Mouse (Mus musculus): Measurements from ENCODE around the gene Ptma.
"Not testable (repeated sequence)": the region's sequence is repeated elsewhere in the genome, so short reads cannot be mapped to it uniquely, and the experiment has no call there.

Ptma gene

DNA sequence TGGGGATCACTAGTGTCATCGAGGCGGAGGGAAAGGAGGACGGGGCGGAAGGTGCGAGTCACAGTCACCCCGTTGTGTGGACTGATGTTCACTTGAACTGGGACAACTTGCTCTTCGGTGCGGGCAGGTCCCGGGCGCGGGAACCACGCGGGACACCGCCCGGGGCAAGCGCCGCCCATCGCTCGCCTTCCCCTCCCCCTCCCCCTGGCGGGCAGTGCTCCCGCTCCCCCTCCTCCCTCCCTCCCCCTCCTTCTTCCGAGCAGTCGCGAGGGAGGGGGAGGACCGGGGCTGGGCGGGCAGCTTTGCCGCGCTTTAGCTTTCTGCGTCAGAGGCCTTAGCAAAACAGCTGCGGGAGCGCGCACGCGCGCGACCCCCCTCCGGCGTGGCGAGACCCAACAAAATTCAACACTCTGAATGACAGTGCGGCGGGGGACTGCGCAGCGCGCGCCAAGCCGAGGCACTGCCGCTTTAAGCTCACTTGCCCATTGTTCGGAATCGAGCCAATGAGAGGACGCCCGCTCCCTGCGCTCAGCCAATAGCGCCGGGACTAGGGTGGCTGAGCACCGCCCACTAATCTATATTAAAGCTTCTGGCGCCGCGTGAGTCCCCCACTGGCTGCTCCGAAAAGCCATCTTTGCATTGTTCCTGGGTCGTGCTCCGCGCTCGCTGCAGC lies at the start of gene Ptma:
Ptma (plus strand) TSS at position 611 of the 673 bp plus-strand sequence.
- peak; percentile 100 for DNase-seq

DNA sequence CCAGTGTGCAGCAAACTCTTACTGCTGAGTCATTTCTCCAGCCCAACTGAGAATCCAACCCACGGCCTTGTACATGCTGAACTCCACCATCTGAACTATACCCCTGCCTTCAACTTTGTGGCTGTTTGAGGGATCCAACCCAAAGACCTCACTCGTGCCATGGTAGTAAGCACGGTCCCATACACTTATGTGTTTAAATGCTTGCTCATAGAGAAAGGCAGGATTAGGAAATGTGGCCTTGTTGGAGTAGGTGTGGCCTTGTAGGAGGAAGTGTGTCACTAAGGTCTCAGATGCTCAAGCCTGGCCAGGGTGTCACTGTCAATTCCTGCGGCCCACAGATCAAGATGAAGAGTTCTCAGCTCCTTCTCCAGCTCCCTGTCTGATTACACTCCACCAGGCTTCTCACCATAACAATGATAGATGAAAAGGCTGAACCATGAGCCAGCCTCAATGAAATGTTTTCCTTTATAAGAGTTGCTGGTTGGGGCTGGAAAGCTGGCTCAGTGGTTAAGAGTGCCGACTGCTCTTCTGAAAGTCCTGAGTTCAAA lies 48.7 kb upstream of the Ptma start:
- DNase-seq = no peak

DNA sequence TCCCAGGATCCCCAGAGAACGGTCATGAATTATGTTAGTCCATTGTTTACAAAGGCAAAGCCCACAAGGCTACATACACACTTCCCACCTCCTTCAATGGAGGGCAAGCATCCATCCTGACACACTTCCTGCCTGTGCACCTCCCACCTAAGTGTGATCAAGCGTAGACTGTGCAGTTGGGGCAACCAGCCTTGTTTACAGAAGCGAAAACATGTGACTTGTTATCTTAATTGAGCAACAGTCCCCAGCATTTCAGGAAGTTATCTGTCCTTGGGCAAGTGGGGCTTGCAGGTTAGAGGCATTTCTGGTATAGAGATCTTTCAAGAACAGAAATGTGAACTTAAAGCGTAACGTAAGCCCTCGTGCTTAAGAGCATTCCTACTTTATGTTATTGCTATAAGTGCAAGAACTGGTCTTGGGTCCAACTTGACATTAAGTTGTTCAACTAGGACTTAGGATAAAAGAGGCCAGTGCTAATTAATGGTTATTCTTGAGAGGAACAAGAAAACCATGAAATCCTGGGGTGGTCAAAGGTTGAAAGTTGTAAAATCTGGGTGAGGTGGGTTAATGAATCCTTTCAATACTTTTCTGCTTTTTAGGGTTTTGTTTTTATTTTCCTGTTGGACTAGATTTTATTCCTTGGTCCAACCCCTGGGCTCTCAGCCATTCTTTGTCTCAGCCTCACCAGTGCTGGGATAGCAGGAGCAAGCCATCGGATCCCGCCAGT lies 47.3 kb upstream of the Ptma start:
- DNase-seq = no peak

DNA sequence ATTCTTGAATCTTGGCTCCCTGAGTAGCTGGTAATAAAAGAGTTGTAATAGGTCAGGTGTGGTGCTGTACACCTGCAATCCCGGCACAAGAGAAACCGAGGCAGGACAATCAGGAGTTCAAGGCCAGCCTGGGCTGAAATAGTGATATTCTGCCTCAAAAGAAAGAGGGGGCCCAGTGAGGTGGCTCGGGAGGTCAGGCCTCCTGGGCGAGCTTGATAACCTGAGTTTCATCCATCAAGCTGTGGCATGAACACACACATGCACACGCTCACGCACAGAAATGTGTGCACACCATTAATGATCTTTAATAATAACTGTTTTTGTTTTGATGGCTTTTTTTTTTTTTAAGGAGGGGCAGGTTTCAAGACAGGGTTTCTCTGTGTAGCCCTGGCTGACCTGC lies 46.2 kb upstream of the Ptma start:
- DNase-seq = no peak

DNA sequence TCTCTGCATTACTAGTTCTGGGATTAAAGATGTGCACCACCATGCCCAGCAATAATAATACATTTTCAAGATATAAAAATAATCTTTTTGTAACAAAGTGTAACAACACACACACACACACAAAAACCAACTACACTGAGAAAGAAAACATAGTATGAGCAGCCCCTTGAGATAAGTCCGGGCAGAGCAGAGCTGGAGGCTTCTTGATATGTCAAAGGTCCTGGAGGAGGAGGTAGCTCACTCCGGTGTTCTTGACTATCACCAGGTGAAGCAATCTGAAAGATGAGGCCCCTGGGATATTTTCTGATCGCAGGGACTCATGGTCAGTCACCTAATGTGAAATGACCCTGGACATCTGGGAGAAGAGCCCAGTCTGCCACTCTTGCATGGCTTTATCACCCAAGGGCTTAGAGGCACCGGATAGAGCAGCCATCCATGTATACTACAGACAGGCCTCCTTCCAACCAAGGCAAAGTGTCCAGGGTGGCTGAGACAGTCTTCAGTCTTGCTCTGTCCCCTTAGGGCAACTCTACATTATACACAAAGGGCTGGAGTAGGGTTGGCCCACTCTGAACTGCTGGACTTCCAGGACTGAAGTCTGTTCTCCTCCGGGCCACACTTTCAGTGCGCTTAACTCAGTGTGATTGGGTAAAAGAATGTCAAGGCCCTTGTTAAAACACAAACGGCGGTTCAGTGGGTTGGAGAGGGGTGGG lies 45.6 kb upstream of the Ptma start:
- no peak for DNase-seq

DNA sequence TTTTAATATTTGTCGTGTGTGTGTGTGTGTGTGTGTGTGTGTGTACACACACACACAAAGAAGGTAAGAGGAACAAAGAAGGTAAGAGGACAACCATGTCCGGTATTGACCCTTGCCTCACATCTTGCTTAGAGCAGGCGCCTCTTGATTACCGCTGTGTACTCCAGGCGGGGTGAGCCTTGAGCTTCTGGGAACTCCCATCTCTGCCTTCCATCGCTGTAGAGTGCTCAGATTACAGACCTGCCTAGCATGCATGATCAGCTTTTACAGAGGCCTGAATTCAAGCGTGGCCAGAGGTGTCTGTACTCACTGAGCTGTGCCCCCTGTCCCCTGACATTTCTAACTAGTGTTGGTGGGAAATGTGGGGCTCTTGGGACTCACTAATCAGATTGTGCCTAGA lies 45.1 kb upstream of the Ptma start:
- no peak for DNase-seq

DNA sequence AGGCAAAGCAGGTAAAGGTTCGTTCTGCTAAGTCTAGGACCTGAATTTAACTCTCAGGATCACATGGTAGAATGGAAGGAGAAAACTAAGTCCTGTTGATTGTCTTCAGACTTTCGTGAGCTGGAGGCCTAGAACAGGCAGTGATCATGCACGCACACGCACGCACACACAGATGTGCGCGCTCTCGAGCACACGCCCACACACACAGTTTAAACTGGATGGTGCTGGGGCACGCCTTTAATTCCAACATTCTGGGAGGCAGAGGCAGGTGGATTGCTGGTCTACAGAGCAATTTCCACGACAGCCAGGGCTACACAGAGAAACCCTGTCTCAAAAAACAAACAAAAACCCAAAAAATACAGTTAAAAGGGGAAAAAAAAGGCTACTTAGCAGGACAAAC lies 44.2 kb upstream of the Ptma start:
- DNase-seq = no peak

DNA sequence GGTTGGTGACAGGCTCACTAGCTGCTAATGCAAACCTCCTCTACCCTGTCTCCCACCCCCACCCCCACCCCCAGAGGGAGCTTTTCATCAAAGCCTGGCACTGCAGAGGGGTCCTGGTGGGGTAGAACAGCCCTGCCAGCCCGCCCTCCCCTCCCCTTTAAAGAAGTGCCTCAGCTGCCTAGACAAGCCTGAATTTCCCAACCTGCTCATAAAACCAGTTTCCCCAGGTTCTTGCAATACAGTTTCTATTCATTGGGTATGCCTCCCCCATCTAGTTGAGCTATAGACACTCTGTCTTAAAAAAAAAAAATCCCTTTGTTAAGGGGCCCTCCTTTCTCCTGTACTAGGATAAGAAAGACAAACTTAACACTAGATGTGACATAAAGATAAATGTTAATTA lies 43.8 kb upstream of the Ptma start:
- no peak for DNase-seq

DNA sequence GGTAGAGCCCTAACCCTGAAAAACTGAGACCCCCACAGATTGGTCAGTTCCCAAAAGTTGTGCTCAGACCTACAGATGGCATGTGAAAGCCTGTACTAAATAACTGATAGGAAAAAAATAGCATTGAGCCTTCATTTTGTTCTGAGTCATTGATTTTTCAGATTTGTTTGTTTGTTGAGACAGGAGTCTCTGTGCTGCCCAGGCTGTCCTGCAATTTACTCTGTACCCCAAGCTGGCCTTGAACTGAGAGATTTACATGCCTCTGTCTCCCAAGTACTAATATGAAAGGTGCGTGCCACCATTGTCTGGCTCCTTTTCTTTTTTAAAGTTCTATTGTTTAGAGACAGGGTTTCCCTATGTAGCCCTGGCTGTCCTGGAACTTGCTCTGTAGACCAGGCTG lies 41.2 kb upstream of the Ptma start:
- no peak for DNase-seq

DNA sequence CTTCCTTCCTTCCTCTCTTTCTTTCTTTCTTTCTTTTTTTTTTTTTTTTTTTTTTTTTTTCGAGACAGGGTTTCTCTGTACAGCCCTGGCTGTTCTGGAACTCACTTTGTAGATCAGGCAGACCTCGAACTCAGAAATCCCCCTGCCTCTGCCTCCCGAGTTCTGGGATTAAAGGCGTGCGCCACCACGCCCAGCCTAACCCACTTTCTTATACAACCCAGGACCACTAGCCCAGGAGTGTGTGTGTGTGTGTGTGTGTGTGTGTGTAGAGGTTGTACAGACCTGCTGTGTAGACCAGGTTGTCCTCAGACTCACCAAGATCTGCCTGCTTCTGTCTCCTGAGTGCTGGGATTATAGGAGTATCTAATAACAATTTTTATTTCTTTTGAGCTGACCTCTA lies 40.7 kb upstream of the Ptma start:
- not testable (repeated sequence) for DNase-seq

DNA sequence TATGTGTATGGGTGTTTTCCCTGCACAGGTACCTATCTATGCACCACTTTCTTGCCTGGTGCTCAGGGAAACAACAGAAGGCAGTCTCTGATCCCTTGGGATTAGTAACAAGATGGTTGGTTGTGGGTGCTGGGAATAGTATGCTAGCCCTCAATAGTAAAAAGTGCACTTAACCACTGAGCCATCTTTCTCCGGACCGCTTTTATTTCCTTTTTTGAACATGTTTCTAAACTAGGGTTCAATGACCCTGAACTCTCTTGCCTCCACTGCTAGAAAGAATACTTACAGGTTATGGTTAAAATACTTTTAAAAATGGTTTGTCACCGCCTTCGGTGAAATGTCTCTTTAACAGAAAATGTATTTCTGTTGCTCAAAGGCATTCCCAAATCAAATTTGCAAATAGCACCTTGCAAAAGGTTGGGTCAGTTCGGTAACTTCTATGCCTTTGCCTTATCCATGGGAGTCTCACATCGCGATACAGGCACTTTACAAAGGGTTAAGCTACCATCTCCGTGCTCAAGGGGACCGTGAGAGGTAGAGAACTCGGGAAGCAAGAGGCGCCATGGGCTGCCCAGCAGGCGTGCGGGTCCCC lies 39.7 kb upstream of the Ptma start:
- no peak for DNase-seq

DNA sequence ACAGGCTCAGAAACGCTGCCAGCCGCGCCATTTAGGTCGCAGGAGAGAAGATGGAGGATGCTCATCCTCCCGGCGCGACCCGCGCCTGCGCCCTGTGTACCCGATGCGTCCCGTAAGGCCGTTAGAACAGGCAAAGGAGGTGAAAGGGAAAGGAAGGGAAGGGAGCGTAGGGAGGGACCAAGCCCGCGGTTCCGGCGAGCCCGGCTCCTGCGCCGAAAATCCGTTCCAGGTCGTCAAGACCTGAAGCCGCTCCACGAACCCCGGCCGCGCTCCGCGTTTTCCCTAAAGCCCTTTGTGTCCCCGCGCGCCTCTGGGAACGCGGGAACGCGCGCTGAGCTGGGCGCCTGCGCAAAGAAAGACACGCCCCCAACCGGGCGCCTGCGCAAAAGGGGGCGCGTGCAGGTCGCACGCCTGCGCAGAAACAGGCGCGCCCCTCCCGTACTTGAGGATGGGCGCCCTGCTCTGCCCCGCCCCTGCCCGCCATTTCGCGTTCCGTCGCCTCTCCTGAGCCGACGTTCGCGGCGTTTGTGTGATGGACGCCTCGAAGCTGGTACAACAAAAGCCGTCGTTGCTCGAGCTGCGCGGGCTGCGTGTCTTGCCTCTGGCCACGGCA lies 39.1 kb upstream of the Ptma start:
- DNase-seq = peak; percentile 100

DNA sequence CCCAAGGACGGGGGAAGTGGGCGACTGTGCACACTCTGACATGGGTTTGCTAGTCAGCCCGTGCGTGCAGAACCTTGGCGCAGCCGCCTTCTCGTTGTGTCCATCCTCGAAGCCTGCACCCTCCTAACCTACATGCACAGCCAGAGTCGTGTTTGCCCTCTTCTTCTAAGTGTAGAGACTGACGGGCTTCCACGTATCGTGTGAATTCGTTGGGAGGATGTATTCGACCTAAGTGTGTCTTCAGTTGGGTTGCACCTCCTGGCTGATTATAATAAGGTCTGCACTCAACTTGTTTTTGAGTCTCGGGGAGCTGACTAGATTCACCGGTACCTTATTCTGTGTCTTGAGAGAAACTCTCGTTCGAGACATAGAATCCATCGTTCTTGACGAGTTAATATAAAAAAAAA lies 38.6 kb upstream of the Ptma start:
- DNase-seq = no peak

DNA sequence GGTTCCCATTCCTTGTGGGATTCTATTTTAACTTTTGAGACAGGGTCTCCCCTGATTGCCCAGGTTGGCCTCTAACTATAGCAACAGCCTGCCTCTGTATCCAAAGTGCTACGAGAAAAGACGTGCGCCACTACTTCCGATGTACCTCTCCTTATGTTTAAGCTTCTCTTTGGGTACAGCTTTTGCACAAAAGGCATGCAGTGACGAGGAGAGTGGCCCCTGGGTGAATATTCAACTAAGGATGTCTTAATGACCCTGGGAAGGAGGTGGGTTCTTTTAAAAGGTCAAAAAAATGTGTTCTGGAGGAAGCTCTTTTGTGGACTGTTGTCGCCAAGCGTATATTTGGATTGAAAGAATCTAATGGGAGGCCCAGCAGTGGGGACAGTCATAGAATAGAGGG lies 38.2 kb upstream of the Ptma start:
- no peak for DNase-seq

DNA sequence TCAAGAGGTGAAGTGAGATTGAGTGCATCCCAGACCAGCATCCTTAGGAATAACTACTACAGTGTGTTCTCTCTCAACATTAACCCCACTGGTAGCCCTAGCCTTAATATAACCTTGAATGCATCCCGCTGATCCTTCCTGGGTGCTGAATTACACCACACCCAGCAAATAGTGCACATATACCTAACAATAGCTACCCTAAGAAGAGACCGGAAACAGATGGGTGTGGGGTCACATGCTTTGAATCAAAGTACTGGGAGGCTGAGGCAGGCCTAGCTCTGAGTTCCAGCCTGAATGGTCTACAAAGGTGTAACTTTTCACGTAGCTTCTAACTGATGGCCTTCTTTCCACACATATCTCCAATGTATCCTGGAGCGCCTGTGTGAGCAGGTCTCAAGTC lies 37.8 kb upstream of the Ptma start:
- DNase-seq = no peak

DNA sequence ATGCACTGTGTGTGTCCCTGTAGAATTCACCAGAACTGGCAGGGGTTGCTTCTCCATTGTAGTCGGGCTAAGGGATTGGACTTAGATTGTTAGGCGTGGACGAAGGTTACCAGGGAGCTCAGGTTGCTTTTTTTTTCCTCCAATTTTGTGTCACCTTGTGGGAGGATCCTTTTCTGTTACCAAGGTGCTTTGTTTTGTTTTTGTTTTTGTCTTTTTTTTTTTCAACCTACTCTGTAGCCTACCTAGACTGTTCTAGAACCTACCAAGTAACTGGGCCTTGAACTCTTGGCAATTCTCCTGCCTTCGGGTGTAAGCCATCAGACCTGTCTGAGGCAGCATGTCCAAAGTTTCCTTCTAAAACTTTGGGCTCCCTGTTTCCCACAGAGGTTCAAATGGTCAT lies 36.6 kb upstream of the Ptma start:
- no peak for DNase-seq

DNA sequence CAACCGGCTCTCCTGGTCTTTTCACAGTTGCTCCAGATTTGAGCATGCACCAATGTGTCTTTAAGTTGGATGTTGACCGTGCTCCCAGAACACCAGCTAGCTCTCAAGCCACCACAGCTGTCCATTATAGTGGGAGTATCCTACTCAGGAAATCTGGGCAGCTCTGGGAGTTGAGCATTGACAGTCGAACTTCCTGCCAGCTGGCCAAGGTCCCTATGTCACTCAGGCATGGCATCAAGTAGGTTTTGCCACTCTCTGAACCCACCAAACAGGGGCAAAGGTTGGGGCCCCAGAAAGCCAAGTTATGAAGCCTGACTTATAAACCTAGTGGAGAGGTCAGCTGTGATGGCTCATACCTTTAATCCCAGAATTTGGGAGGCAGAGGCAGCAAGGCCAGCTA lies 35.8 kb upstream of the Ptma start:
- no peak for DNase-seq

DNA sequence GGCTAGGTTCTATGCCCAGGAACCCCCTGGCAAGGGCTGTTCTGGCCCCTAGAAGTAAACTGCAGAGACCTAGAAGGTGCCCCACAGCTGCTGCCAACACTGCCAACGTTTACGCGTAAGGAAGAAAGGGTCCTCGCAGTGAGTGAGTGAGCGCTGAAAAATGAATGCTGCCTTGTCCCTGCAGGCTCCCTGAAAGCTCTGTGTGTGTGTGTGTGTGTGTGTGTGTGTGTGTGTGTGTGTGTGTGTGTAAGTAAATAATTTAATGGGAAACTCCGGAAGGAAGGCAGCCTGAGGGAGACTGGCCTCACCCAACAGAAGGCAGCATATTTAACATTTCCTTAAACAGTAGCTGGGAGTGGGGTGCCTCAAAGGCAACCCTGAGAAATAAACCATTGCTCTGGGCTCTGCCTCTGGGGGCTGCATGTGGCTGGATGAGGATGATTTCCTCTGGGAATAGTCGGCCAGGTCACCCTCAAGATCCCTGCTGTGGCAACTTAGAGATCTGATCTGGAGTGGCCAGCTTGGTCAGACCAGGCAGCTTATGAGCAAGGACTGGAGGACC lies 34.9 kb upstream of the Ptma start:
- no peak for DNase-seq

DNA sequence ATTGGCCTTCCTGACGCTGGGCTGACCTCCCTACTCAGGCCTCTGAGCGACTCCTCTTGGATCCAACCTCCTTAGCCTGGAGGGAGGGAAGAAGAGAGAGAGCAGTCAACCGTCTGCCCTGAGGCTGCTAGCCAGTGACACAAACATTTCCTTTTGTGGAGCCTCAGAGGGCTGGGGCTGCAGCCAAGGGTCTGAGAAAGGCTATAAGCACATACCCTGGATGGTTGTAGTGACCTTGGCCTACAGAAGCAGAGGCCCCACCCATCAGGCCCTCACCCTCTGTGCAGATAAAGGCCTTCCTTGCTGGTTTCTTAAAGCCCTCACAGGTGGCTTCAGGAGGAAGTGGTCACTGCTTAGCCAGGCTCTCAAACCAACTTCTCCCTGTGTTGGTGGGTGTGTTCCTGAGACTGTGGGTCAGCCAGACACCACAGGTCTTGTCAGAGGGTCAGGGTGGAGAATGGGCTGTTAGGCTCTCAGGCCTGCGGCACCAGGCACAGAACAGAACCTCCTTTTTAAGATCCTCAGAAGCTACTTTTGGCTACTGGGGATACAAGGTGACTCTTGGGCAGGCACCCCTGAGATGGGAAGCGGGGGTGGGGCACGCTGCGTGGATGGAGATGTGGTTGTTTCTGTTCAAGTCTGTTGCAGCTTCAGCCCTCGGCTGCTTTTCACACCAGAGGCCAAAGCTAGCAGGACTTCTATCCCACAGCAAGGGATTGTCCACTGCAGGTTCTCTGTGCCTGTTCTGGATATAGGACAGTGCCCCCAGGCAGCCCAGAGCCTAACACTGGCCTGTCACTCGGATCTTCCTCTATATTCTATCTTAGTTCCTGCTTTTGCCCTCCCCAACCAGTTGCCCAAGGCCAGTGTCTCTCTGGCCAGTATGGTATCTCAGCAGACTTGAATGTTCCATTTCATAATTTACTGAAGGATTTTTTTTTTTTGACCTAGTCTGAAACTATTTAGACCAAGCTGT lies 34.1 kb upstream of the Ptma start:
- no peak for DNase-seq

DNA sequence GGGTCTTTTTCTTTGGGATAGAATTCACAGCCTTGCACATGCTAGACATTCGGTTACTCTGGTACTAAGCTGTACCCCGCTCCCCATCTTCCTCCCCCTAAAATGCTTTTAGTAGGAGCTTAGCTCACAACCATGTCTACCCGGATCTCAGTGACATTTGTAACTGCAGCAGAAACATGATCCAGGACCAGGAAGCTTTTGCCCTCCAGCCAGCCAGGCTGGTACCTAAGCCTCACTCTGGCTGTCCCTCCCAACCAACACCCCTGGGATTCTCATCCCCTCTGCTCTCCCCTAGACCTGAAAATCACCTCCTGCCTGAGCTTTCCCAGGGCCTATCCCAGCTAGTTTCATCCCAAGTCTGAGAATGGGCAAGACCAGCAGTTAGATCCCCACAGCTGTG lies 32.7 kb upstream of the Ptma start:
- DNase-seq = no peak

DNA sequence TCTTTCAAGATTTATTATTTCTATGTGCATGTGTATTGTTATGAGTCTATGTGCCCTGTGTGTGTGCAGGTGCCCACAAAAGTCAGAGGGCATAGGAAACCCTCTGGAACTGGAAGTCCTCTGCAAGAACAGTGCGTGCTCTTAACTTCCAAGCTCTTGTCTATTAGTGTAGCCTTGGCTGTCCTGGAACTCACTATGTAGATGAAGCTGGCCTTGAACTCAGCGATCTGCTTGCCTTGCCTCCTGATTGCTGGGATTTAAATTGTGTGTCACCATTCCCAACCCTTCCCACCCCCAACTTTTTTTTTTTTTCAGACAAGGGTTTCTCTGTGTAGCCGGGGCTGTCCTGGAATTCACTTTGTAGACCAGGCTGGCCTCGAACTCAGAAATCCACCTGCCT lies 30.2 kb upstream of the Ptma start:
- DNase-seq = no peak

DNA sequence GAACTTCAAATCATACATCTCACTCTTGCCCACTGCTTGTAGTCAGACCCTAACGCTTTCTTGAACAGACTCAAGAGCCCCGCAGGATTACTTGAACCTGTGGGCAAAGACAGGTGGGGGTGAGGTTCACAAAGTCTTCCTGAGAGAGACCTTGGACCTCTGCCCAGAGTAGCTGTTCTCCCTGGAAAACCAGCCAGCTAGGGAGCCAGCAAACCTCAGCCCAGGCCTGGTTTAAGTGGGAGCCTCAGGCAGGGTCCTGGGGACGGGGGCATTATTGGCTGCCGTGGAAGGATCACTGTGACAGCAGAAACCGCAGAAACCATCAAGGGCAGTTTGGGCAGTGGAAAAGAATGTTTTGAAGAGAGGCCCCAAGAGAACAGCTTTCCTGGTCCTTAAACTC lies 29.2 kb upstream of the Ptma start:
- DNase-seq = no peak
